Mouse (Mus musculus) intestine, embryonic 14.5 days (tissue): ENCODE measurements around the gene C1qtnf9. TPM values are rescaled to one million over a fixed set of nuclear protein-coding genes. Genes with fewer than 3 reads are reported as not detected.
A peak's percentile ranks its signal among the peaks of the same experiment; 100 is the strongest.

ENCODE experiments used
- ATAC-seq: fragments of 200-750 bp; cut with Nextera tagmentation; replicated peaks from 2 replicates; pipeline ENCODE4 v1.8.0; 2017; ENCODE audit warnings: low read depth, moderate number of reproducible peaks, moderate TSS enrichment, moderate library complexity; ENCODE audit not compliant: low FRiP score, low TSS enrichment
- DNase-seq: peaks from one replicate; pipeline ENCODE4 v3.0.0-alpha.2; 2018; ENCODE audit warnings: low spot score
- H3K27ac ChIP-seq: fragments of 300-500 bp; sonication (generic); 2 replicates; pipeline ENCODE4 v1.5.1; 2014; ENCODE audit warnings: low read depth, mild to moderate bottlenecking, control low read depth
- H3K27me3 ChIP-seq: fragments of 300-500 bp; sonication (generic); replicated peaks from 2 replicates; pipeline ENCODE4 v1.6.1; 2014; ENCODE audit warnings: low read length, control low read depth; ENCODE audit not compliant: control insufficient read depth, insufficient read depth
- H3K36me3 ChIP-seq: fragments of 300-500 bp; sonication (generic); 2 replicates; pipeline ENCODE4 v1.6.1; 2014; ENCODE audit warnings: low read length, control low read depth; ENCODE audit not compliant: control insufficient read depth, insufficient read depth
- H3K4me1 ChIP-seq: fragments of 300-500 bp; sonication (generic); replicated peaks from 2 replicates; pipeline ENCODE4 v1.6.1; 2014; ENCODE audit warnings: low read length, control low read depth, mixed read lengths; ENCODE audit not compliant: control insufficient read depth, insufficient read depth
- H3K4me2 ChIP-seq: fragments of 300-500 bp; sonication (generic); 2 replicates; pipeline ENCODE4 v1.6.1; 2014; ENCODE audit warnings: low read length
- H3K4me3 ChIP-seq: fragments of 300-500 bp; sonication (generic); 2 replicates; pipeline ENCODE4 v1.5.1; 2014; ENCODE audit warnings: low read depth, low read length, control low read depth, mixed read lengths
- H3K9ac ChIP-seq: fragments of 300-500 bp; sonication (generic); 2 replicates; pipeline ENCODE4 v1.6.1; 2014; ENCODE audit warnings: mild to moderate bottlenecking, low read length
- H3K9me3 ChIP-seq: fragments of 300-500 bp; sonication (generic); 2 replicates; pipeline ENCODE4 v1.6.1; 2016; ENCODE audit warnings: low read length, control low read depth; ENCODE audit not compliant: control insufficient read depth
- WGBS: fragments of 180-500 bp; shearing (Covaris S2); extraction: QIAGEN DNeasy Blood & Tissue Kit; methylation state at CpG from one replicate; pipeline ENCODE4 v1.1.7; 2014; 5-methylcytosine and 5-hydroxymethylcytosine counted together
- polyA plus RNA-seq: library from polyadenylated mRNA; unstranded; fragments of >200 nt; fragmentation: Nextera tagmentation; extraction: Ambion mirVana; gene quantifications from 2 replicates; pipeline ENCODE4 v1.2.1, GENCODE M21; 2014

The C1qtnf9 gene
- polyA plus RNA-seq, 1 experiment from 2014 or later, result 0.12 TPM

DNA sequence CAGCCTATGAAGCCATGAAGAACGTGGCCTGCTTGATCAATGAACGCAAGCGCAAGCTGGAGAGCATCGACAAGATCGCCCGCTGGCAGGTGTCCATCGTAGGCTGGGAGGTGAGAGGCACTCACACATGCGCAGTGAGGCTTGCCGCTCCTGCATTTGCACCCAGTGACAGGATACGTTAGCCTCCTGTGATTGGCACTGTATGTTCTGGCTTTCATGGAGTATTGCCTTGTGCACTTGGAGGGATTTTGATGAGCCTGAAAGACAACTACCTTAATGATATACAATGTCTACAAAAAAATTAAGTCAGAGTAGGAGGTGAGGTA is 14.2 kb upstream of the C1qtnf9 start:
- Histone ChIP-seq H3K27ac (no peak overlapping the region), H3K27me3 (no peaks in the 10 kb centered on the region), H3K9me3 (no peaks in the 10 kb centered on the region), H3K9ac (no peak overlapping the region), H3K36me3 (peaks cover 51% of the 10 kb centered on the region), H3K4me2 (no peak overlapping the region), H3K4me1 (no peaks in the 10 kb centered on the region), H3K4me3 (no peak overlapping the region)
- DNase-seq, result no peak
- no peak for ATAC-seq
- WGBS, result 93% methylated on average over 10 of the region's 10 CpGs

DNA sequence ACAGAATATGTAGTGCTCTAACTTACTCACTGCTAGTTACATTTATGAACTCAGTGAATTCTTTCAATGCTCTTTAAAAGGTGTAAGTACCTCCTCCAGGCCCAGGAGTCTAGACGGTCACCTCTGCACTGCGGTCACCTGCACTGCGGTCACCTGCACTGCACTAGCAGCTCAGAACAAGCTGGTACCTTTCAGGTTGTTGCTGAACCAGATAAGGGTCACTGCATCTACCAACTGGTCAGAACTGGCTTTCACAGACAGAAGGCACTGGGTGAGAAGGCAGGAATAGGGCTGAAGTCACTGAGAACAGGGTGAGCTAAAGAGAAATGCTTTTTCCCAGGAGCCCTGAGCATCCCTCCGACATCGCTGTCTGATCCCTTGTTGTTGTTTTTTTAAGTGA is 13.3 kb upstream of the C1qtnf9 start:
- H3K9ac ChIP-seq, result no peak overlapping the region
- WGBS, result 96% methylated on average over 5 of the region's 5 CpGs
- no peak overlapping the region for H3K4me2 ChIP-seq
- peaks cover 46% of the 10 kb centered on the region for H3K36me3 ChIP-seq
- no peaks in the 10 kb centered on the region for H3K27me3 ChIP-seq
- H3K4me1 ChIP-seq, result no peaks in the 10 kb centered on the region
- no peak overlapping the region for H3K4me3 ChIP-seq
- no peak overlapping the region for H3K27ac ChIP-seq
- H3K9me3 ChIP-seq, result no peaks in the 10 kb centered on the region
- ATAC-seq, result no peak
- DNase-seq, result no peak

DNA sequence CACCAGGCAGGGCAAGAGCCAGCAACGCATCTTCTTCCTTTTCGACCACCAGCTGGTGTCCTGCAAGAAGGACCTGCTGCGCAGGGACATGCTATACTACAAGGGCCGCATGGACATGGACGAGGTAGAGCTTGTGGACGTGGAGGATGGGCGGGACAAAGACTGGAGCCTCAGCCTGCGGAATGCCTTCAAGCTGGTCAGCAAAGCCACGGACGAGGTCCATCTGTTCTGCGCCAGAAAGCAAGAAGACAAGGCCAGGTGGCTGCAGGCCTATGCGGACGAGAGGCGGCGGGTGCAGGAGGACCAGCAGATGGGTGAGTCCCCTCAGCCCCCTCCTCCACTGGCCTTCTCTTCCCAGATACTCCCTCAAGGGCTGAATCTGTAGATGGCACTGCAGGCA is 11.7 kb upstream of the C1qtnf9 start:
- ATAC-seq (0 out of 2 replicates have a peak, but pooled peaks have one; percentile 27), DNase-seq (no peak)
- peaks cover 42% of the 10 kb centered on the region for H3K36me3 ChIP-seq
- no peaks in the 10 kb centered on the region for H3K4me1 ChIP-seq
- H3K27ac ChIP-seq, result no peak overlapping the region
- H3K27me3 ChIP-seq, result no peaks in the 10 kb centered on the region
- no peak overlapping the region for H3K4me2 ChIP-seq
- no peak overlapping the region for H3K4me3 ChIP-seq
- WGBS, result 72% methylated on average over 15 of the region's 15 CpGs
- H3K9ac ChIP-seq, result no peak overlapping the region
- H3K9me3 ChIP-seq, result no peaks in the 10 kb centered on the region

DNA sequence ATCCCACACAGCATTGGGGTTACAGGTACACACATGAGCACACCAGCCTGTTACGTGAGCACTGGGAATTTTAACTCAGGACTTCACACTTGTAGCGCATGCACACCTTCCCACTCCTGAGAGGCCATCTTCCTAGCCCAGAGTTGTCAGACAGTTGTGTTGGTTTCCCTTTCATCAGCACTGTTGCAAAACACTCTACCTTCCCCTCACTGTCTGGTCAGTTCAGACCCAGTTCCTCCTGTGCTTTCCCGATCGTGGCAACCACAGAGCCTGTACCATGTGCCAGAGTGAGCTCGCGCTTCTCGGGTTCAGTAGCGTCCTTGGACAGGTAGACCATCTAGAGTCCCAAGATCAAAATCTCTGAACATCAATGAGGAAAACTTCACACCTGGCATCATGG is 10.7 kb upstream of the C1qtnf9 start:
- 92% methylated on average over 8 of the region's 8 CpGs for WGBS
- Histone ChIP-seq H3K36me3 (peaks cover 44% of the 10 kb centered on the region; the same call in 1 of the 2 replicates), H3K27ac (no peak overlapping the region), H3K4me2 (no peak overlapping the region), H3K9ac (no peak overlapping the region), H3K9me3 (no peaks in the 10 kb centered on the region), H3K27me3 (no peaks in the 10 kb centered on the region), H3K4me1 (no peaks in the 10 kb centered on the region), H3K4me3 (no peak overlapping the region)
- DNase-seq (no peak), ATAC-seq (no peak)

DNA sequence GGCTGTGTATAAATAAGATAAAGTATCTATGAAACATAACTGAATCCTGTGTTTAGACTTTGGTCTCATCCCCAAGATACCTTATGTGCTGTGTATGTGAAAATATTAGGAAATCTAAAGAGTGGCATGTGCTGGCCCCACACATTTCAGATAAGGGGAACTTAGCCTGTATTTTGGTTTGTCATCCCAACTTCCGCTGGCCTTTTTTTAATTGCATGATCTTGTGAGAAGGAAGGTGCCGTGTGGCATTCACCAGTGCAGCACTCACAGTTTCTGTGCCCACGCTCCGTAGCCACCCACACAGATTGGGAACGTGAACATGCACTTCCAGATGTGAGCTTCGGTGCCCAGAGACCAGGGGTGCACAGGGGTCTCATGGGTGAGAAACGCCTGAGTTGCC is 10.2 kb upstream of the C1qtnf9 start:
- 93% methylated on average over 7 of the region's 7 CpGs for WGBS
- peaks cover 2% of the 10 kb centered on the region; the same call in 1 of the 2 replicates for H3K4me1 ChIP-seq
- ATAC-seq (no peak), DNase-seq (no peak)
- H3K27me3 ChIP-seq, result no peaks in the 10 kb centered on the region
- H3K9me3 ChIP-seq, result no peaks in the 10 kb centered on the region
- H3K9ac ChIP-seq, result no peak overlapping the region
- H3K36me3 ChIP-seq, result peaks cover 44% of the 10 kb centered on the region; the same call in 1 of the 2 replicates
- H3K27ac ChIP-seq, result no peak overlapping the region
- H3K4me3 ChIP-seq, result no peak overlapping the region
- no peak overlapping the region for H3K4me2 ChIP-seq

DNA sequence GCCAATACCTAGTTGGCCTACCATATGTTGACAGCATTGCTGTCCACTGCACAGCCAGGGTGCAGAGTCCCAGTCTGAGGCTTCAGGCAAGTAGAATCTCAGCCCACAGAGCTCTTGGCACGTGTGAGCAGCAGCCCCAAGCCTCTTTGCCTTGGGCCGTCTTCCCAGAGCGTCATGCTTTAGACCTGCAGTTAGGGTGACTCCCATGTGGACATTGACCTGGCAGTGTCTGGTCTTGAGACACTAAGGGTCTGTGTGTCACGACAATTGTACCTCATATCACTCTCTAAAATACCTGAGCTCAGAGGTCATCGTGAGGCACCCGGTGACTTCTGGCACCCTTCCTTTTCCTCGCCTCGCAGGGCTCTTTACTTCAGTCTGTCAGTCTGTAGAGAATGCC is 8.8 kb upstream of the C1qtnf9 start:
- 94% methylated on average over 8 of the region's 8 CpGs for WGBS
- DNase-seq, result no peak
- H3K27ac ChIP-seq, result no peak overlapping the region

DNA sequence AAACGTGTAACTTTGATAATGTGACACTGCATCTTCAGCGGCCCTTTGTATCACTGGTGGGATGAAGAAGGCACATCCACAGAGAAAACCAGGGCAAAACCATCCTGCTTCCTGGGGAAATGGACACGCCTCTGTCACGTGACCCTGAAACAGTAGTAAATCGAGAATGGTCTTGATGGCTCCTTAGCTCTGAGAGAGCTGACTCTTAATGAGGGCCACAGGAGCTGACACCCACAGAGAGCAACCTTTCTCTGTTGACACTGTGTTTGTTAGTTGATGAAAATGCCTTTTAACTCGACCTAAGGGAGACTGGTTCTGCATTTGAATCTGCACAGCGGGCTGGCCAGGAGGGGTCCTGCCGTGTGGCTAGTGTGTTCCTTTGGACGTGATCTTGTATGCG is 6.1 kb upstream of the C1qtnf9 start:
- no peaks in the 10 kb centered on the region for H3K27me3 ChIP-seq
- ATAC-seq, result no peak
- peaks cover 20% of the 10 kb centered on the region; the same call in 1 of the 2 replicates for H3K36me3 ChIP-seq
- H3K4me2 ChIP-seq, result no peak overlapping the region
- no peak for DNase-seq
- 79% methylated on average over 10 of the region's 10 CpGs for WGBS
- H3K27ac ChIP-seq, result no peak overlapping the region
- no peak overlapping the region for H3K4me3 ChIP-seq
- H3K4me1 ChIP-seq, result peaks cover 4% of the 10 kb centered on the region; the same call in 1 of the 2 replicates
- H3K9me3 ChIP-seq, result no peaks in the 10 kb centered on the region
- H3K9ac ChIP-seq, result no peak overlapping the region

More for the DNA sequence above, 8.8 kb upstream of the C1qtnf9 start:
- Histone ChIP-seq H3K9me3 (no peaks in the 10 kb centered on the region), H3K4me2 (no peak overlapping the region), H3K27me3 (no peaks in the 10 kb centered on the region), H3K4me1 (peaks cover 4% of the 10 kb centered on the region; the same call in 1 of the 2 replicates), H3K36me3 (peaks cover 31% of the 10 kb centered on the region; the same call in 1 of the 2 replicates), H3K4me3 (no peak overlapping the region), H3K9ac (no peak overlapping the region)
- ATAC-seq, result no peak

DNA sequence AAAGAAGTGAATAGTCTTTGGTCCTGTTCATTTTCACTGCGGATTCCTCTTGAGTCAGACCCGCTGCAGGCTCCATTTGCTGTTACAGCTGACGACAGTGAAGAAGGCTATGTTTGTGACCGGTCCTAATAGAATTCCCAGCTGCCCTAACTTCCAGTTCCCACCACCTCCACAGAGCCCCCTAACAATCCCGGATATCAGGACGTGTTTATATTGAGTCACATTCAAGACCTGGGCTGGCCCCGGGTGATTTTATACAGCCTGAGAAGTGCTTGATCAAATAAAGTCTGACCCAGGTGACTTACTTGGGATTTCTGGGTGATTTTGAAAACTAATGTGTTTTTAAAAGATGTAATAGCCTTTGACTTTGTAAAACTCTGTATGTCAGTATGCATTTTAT is 5.2 kb upstream of the C1qtnf9 start:
- ATAC-seq, result no peak
- WGBS, result 39% methylated on average over 7 of the region's 7 CpGs
- no peak overlapping the region for H3K27ac ChIP-seq
- H3K4me1 ChIP-seq, result peaks cover 4% of the 10 kb centered on the region; the same call in 1 of the 2 replicates
- no peak overlapping the region for H3K4me3 ChIP-seq
- H3K4me2 ChIP-seq, result no peak overlapping the region
- H3K9ac ChIP-seq, result no peak overlapping the region
- no peak for DNase-seq
- H3K9me3 ChIP-seq, result no peaks in the 10 kb centered on the region
- H3K27me3 ChIP-seq, result no peaks in the 10 kb centered on the region
- H3K36me3 ChIP-seq, result peaks cover 20% of the 10 kb centered on the region; the same call in 1 of the 2 replicates

DNA sequence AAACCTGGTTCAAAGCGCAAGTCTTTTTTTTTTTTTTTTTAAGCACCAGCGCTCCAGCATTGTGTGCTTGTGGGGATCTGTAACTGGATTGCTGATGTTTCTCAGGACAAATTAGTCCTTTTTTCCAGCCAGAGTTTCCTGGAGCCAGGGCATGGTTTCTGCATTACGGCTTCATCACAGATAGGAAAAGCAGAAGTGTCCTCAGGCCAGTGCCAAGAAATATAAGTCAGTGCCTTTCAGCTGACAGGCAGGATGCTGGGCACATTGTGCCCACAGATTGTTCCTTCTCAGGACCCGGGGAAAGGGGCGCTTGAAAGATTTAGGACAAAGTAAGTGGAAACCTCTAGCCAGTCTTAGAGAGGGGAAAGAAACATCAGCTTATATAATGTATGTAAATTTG is 4.2 kb upstream of the C1qtnf9 start:
- no peak overlapping the region for H3K4me2 ChIP-seq
- 88% methylated on average over 5 of the region's 5 CpGs for WGBS
- no peaks in the 10 kb centered on the region for H3K27me3 ChIP-seq
- no peak overlapping the region for H3K9ac ChIP-seq
- 0 out of 2 replicates have a peak, but pooled peaks cover 14% of the 10 kb centered on the region for H3K36me3 ChIP-seq
- no peaks in the 10 kb centered on the region for H3K9me3 ChIP-seq
- H3K27ac ChIP-seq, result no peak overlapping the region
- H3K4me1 ChIP-seq, result peaks cover 4% of the 10 kb centered on the region; the same call in 1 of the 2 replicates
- H3K4me3 ChIP-seq, result no peak overlapping the region
- DNase-seq, result no peak
- no peak for ATAC-seq
